Comparison of ENCODE assay signal across 18 mouse cellular contexts in genomic region chr10:70088788-70089187, GRCm38 (mm10).
"Had no signal": no experiment of that assay in that cellular context is flagged by ENCODE, and none has a peak within 500 bp of the region (broad histone marks: within the 10 kb centered on the region; RNA-seq: fewer than 3 reads in every experiment).

No protein-coding gene starts in this region.

- H3K4me2 ChIP-seq: kidney, embryonic 15.5 days; liver, embryonic 13.5 days; lung, embryonic 14.5 days; midbrain, embryonic 12.5 days; midbrain, embryonic 15.5 days; neural tube, embryonic 13.5 days; stomach, embryonic 15.5 days had no signal

- H3K9ac ChIP-seq: kidney, embryonic 15.5 days; liver, embryonic 13.5 days; lung, embryonic 14.5 days; midbrain, embryonic 12.5 days; midbrain, embryonic 15.5 days; neural tube, embryonic 13.5 days; stomach, embryonic 15.5 days had no signal

- H3K27me3 ChIP-seq: kidney, embryonic 15.5 days; liver, embryonic 13.5 days; midbrain, embryonic 12.5 days; midbrain, embryonic 15.5 days; neural tube, embryonic 13.5 days; stomach, embryonic 15.5 days had no signal

- ATAC-seq: lung, postnatal 0 days; midbrain, embryonic 15.5 days had no signal

- DNase-seq: kidney, adult 8-10 months; kidney, postnatal 10 days; kidney, postnatal 36 days; liver, embryonic 13.5 days; lung, embryonic 14.5 days; retina, postnatal 1 day; right cerebral cortex, postnatal 25 days; spleen, adult 18-20 months; thymus, adult 18-20 months; thymus, postnatal 14 days; thymus, postnatal 4 days had no signal

- H3K36me3 ChIP-seq: kidney, embryonic 15.5 days; liver, embryonic 13.5 days; midbrain, embryonic 12.5 days; midbrain, embryonic 15.5 days; neural tube, embryonic 13.5 days; stomach, embryonic 15.5 days had no signal

- H3K27ac ChIP-seq: kidney, embryonic 15.5 days; liver, embryonic 13.5 days; macrophage; midbrain, embryonic 12.5 days; midbrain, embryonic 15.5 days; neural tube, embryonic 13.5 days; stomach, embryonic 15.5 days had no signal

- H3K4me3 ChIP-seq: kidney, embryonic 15.5 days; liver, embryonic 13.5 days; midbrain, embryonic 12.5 days; midbrain, embryonic 15.5 days; neural tube, embryonic 13.5 days; stomach, embryonic 15.5 days had no signal

- H3K9me3 ChIP-seq: midbrain, embryonic 15.5 days; neural tube, embryonic 13.5 days; stomach, embryonic 15.5 days had no signal

- H3K4me1 ChIP-seq: midbrain, embryonic 12.5 days; midbrain, embryonic 15.5 days; neural tube, embryonic 13.5 days; stomach, embryonic 15.5 days had no signal
